21 mouse cellular contexts compared by ENCODE assay signal in genomic region chr10:66177318-66177717, GRCm38 (mm10).
A peak's percentile ranks its signal among the peaks of the same experiment; 100 is the strongest.
DNase-seq lines count a peak whose midpoint lies in the region; ATAC-seq and TF ChIP-seq lines count a peak whose summit lies in the region.
"Had no signal": no experiment of that assay in that cellular context is flagged by ENCODE, and none has a peak within 500 bp of the region (broad histone marks: within the 10 kb centered on the region; RNA-seq: fewer than 3 reads in every experiment).

No protein-coding gene starts in this region.

- H3K36me3 ChIP-seq in hindbrain, embryonic 11.5 days (ENCODE audit: control insufficient read depth, insufficient read depth, low read length) = no peaks in the 10 kb centered on the region
- H3K36me3 ChIP-seq in hindbrain, postnatal 0 days (ENCODE audit: insufficient read depth, low read length) = no peaks in the 10 kb centered on the region
- H3K36me3 ChIP-seq in embryonic facial prominence, embryonic 15.5 days = no peaks in the 10 kb centered on the region
- no peaks in the 10 kb centered on the region for H3K36me3 ChIP-seq in limb, embryonic 10.5 days
- no peaks in the 10 kb centered on the region for H3K36me3 ChIP-seq in midbrain, embryonic 15.5 days (replicated peaks)
- H3K36me3 ChIP-seq in heart, embryonic 12.5 days = no peaks in the 10 kb centered on the region
- H3K36me3 ChIP-seq: hindbrain, embryonic 15.5 days had no signal

- H3K27ac ChIP-seq in hindbrain, embryonic 11.5 days (ENCODE audit: low read depth, low read length) = no peak overlapping the region
- no peak overlapping the region for H3K27ac ChIP-seq in hindbrain, postnatal 0 days
- no peak overlapping the region for H3K27ac ChIP-seq in embryonic facial prominence, embryonic 15.5 days (replicated peaks)
- no peak overlapping the region for H3K27ac ChIP-seq in limb, embryonic 10.5 days
- no peak overlapping the region for H3K27ac ChIP-seq in midbrain, embryonic 15.5 days
- no peak overlapping the region for H3K27ac ChIP-seq in heart, embryonic 12.5 days (ENCODE audit: poor library complexity, severe bottlenecking)
- H3K27ac ChIP-seq: hindbrain, embryonic 15.5 days had no signal

- H3K4me1 ChIP-seq in hindbrain, embryonic 11.5 days (replicated peaks; ENCODE audit: control insufficient read depth, insufficient read depth, low read length) = no peaks in the 10 kb centered on the region
- H3K4me1 ChIP-seq in hindbrain, postnatal 0 days (ENCODE audit: insufficient read depth, low read length) = no peaks in the 10 kb centered on the region
- H3K4me1 ChIP-seq in embryonic facial prominence, embryonic 15.5 days = no peaks in the 10 kb centered on the region
- H3K4me1 ChIP-seq in limb, embryonic 10.5 days = 0 out of 2 replicates have a peak, but pooled peaks cover 8% of the 10 kb centered on the region
- H3K4me1 ChIP-seq in midbrain, embryonic 15.5 days = no peaks in the 10 kb centered on the region
- H3K4me1 ChIP-seq in heart, embryonic 12.5 days (replicated peaks) = no peaks in the 10 kb centered on the region
- H3K4me1 ChIP-seq: hindbrain, embryonic 15.5 days had no signal

- no peak for TF ChIP-seq CTCF in hindbrain, postnatal 0 days (IDR thresholded peaks at IDR 0.05; ENCODE audit: low read depth)

- no peaks in the 10 kb centered on the region for H3K9me3 ChIP-seq in hindbrain, embryonic 11.5 days (ENCODE audit: control insufficient read depth, low read length)
- H3K9me3 ChIP-seq in hindbrain, postnatal 0 days (ENCODE audit: low read length) = no peaks in the 10 kb centered on the region
- H3K9me3 ChIP-seq in embryonic facial prominence, embryonic 15.5 days (replicated peaks) = no peaks in the 10 kb centered on the region
- H3K9me3 ChIP-seq in limb, embryonic 10.5 days (replicated peaks) = no peaks in the 10 kb centered on the region
- no peaks in the 10 kb centered on the region for H3K9me3 ChIP-seq in midbrain, embryonic 15.5 days
- no peaks in the 10 kb centered on the region for H3K9me3 ChIP-seq in heart, embryonic 12.5 days (replicated peaks)
- H3K9me3 ChIP-seq: hindbrain, embryonic 15.5 days had no signal

- no peak overlapping the region for H3K4me2 ChIP-seq in hindbrain, embryonic 11.5 days (replicated peaks; ENCODE audit: low read depth, low read length)
- H3K4me2 ChIP-seq in hindbrain, postnatal 0 days (ENCODE audit: low read depth, low read length) = no peak overlapping the region
- H3K4me2 ChIP-seq in embryonic facial prominence, embryonic 15.5 days (replicated peaks) = no peak overlapping the region
- H3K4me2 ChIP-seq in midbrain, embryonic 15.5 days = no peak overlapping the region
- no peak overlapping the region for H3K4me2 ChIP-seq in heart, embryonic 12.5 days
- H3K4me2 ChIP-seq: hindbrain, embryonic 15.5 days had no signal

- H3K9ac ChIP-seq in hindbrain, embryonic 11.5 days (ENCODE audit: low read depth, low read length) = no peak overlapping the region
- H3K9ac ChIP-seq in hindbrain, postnatal 0 days (replicated peaks; ENCODE audit: low read length) = no peak overlapping the region
- no peak overlapping the region for H3K9ac ChIP-seq in embryonic facial prominence, embryonic 15.5 days
- H3K9ac ChIP-seq in midbrain, embryonic 15.5 days = no peak overlapping the region
- H3K9ac ChIP-seq in heart, embryonic 12.5 days = no peak overlapping the region
- H3K9ac ChIP-seq: hindbrain, embryonic 15.5 days had no signal

- ATAC-seq in hindbrain, embryonic 11.5 days (ENCODE audit: low FRiP score) = 0 out of 2 replicates have a peak, but pooled peaks have one; percentile 45
- ATAC-seq in hindbrain, postnatal 0 days = no peak
- peak; percentile 39; the same call in 1 of the 2 replicates for ATAC-seq in embryonic facial prominence, embryonic 15.5 days (ENCODE audit: insufficient number of reproducible peaks, low FRiP score, low TSS enrichment, low read depth)
- ATAC-seq in midbrain, embryonic 15.5 days (replicated peaks) = 0 out of 2 replicates have a peak, but pooled peaks have one; percentile 52
- no peak for ATAC-seq in heart, embryonic 12.5 days (ENCODE audit: insufficient number of reproducible peaks, low FRiP score)
- ATAC-seq: Patski had no signal

- H3K4me3 ChIP-seq in hindbrain, embryonic 11.5 days (ENCODE audit: low read depth, low read length) = no peak overlapping the region
- no peak overlapping the region for H3K4me3 ChIP-seq in hindbrain, postnatal 0 days (ENCODE audit: low read length)
- H3K4me3 ChIP-seq in embryonic facial prominence, embryonic 15.5 days (replicated peaks) = no peak overlapping the region
- no peak overlapping the region for H3K4me3 ChIP-seq in limb, embryonic 10.5 days
- no peak overlapping the region for H3K4me3 ChIP-seq in midbrain, embryonic 15.5 days
- no peak overlapping the region for H3K4me3 ChIP-seq in heart, embryonic 12.5 days
- H3K4me3 ChIP-seq: hindbrain, embryonic 15.5 days had no signal

- 56% methylated on average over 3 of the region's 3 CpGs for WGBS in hindbrain, embryonic 11.5 days
- WGBS in hindbrain, postnatal 0 days = 39% methylated on average over 3 of the region's 3 CpGs
- 56% methylated on average over 3 of the region's 3 CpGs for WGBS in embryonic facial prominence, embryonic 15.5 days
- WGBS in limb, embryonic 10.5 days = 34% methylated on average over 3 of the region's 3 CpGs
- WGBS in midbrain, embryonic 15.5 days = 30% methylated on average over 3 of the region's 3 CpGs
- 82% methylated on average over 3 of the region's 3 CpGs for WGBS in heart, embryonic 12.5 days

- H3K27me3 ChIP-seq in hindbrain, embryonic 11.5 days (ENCODE audit: control insufficient read depth, insufficient read depth, low read length) = no peaks in the 10 kb centered on the region
- H3K27me3 ChIP-seq in hindbrain, postnatal 0 days (ENCODE audit: insufficient read depth, low read length) = no peaks in the 10 kb centered on the region
- H3K27me3 ChIP-seq in embryonic facial prominence, embryonic 15.5 days = no peaks in the 10 kb centered on the region
- no peaks in the 10 kb centered on the region for H3K27me3 ChIP-seq in limb, embryonic 10.5 days (ENCODE audit: low read depth, poor library complexity, severe bottlenecking)
- H3K27me3 ChIP-seq in midbrain, embryonic 15.5 days (replicated peaks) = no peaks in the 10 kb centered on the region
- no peaks in the 10 kb centered on the region for H3K27me3 ChIP-seq in heart, embryonic 12.5 days (replicated peaks)
- H3K27me3 ChIP-seq: hindbrain, embryonic 15.5 days; Patski had no signal

- DNase-seq in hindbrain, embryonic 11.5 days (ENCODE audit: low spot score) = peak; percentile 4
- no peak for DNase-seq in hindbrain, postnatal 0 days (ENCODE audit: low spot score)
- DNase-seq in limb, embryonic 10.5 days (ENCODE audit: low spot score) = peak; percentile 38
- DNase-seq in lung, postnatal 14 days = no peak
- no peak for DNase-seq in layer of hippocampus, postnatal 36 days
- DNase-seq: B cell, adult 2 months; cerebellum, adult 9-11 months; gastrocnemius, postnatal 10 days; heart, adult 18-20 months; kidney, adult 18-20 months; kidney, postnatal 14 days; layer of hippocampus, adult 9-11 months; liver; lung, adult 18-20 months; lung, postnatal 36 days; thymus, postnatal 25 days had no signal

Comparison
In these comparisons a context has a peak if more than half of its experiments do, and no peak if none do; other contexts are left out.
1. ATAC-seq: peak in hindbrain, embryonic 11.5 days (single experiment), embryonic facial prominence, embryonic 15.5 days (single experiment) and midbrain, embryonic 15.5 days (single experiment); none in hindbrain, postnatal 0 days (single experiment) and heart, embryonic 12.5 days (single experiment).
2. DNase-seq: peak in hindbrain, embryonic 11.5 days (single experiment) and limb, embryonic 10.5 days (single experiment); none in hindbrain, postnatal 0 days (single experiment), lung, postnatal 14 days (single experiment) and layer of hippocampus, postnatal 36 days (0 of 2).